Mouse (Mus musculus) gastrocnemius, postnatal 36 days (tissue): ENCODE results near the gene Epx. TPM values are rescaled to one million over a fixed set of nuclear protein-coding genes. Genes with fewer than 3 reads are reported as not detected.

Experiments
- DNase-seq, 2 experiments: peaks; one replicate each; pipeline ENCODE4 v3.0.0; 2022
- intact Hi-C: fragments of 180-260 bp; cut with DNase I; formaldehyde crosslinking; loops from one replicate; pipeline ENCODE4 v1.15.1; 2025
- total RNA-seq, 2 experiments: library from RNA; stranded (reverse); gene quantifications; 2 replicates each; pipeline ENCODE4 v1.2.3; 2021

Gene Epx
- total RNA-seq, 2 experiments from 2014 or later, result not detected

- intact Hi-C loops, result no loop called here
- no peak for DNase-seq
Observed at GRCm38 (mm10) chr11:87846968-87847600, 28.3 kb downstream of the Epx start.

- DNase-seq, result no peak
- intact Hi-C loops, result no loop called here
Observed at GRCm38 (mm10) chr11:87841436-87841835, 33.9 kb downstream of the Epx start.

GRCm38 (mm10) chr11:87840676-87841075, 34.7 kb downstream of the Epx start:
- no peak for DNase-seq
- intact Hi-C loops, result no loop called here

- intact Hi-C loops, result no loop called here
- no peak for DNase-seq
Observed at GRCm38 (mm10) chr11:87828239-87828900, 47.0 kb downstream of the Epx start, which contains the start of gene Lpo. Gene Lpo, minus strand, starts transcription at chr11:87828289.

GRCm38 (mm10) chr11:87821502-87821901, 53.8 kb downstream of the Epx start:
- intact Hi-C loops, result no loop called here
- DNase-seq, result no peak

GRCm38 (mm10) chr11:87817443-87817773, 57.9 kb downstream of the Epx start:
- DNase-seq, result no peak
- intact Hi-C loops, result no loop called here

- DNase-seq, result no peak
- intact Hi-C loops, result no loop called here
Observed at GRCm38 (mm10) chr11:87816707-87817442, 58.5 kb downstream of the Epx start.

- intact Hi-C loops, result no loop called here
- DNase-seq, result no peak
Observed at GRCm38 (mm10) chr11:87814831-87815230, 60.5 kb downstream of the Epx start.

Other genes with a start within 250 kb of the Epx start
- under 1 TPM; 0.15 to 0.38 TPM for gene Rnf43, start 212.8 kb downstream of the Epx start, total RNA-seq
- 10 to 100 TPM; 26.8 to 37.6 TPM for gene Supt4a, start 138.0 kb downstream of the Epx start, total RNA-seq
- under 1 TPM in 1 of 2 experiments, not detected in 1; 0.13 TPM for gene Tspoap1, start 115.0 kb downstream of the Epx start, total RNA-seq
- gene Mpo, start 82.0 kb downstream of the Epx start, total RNA-seq, result not detected
- not detected for gene Lpo, start 47.2 kb downstream of the Epx start, total RNA-seq
- gene Mks1, start 22.3 kb downstream of the Epx start, total RNA-seq, result 1 to 10 TPM; 1.3 to 1.8 TPM
- gene Olfr462, start 16.7 kb upstream of the Epx start, total RNA-seq, result not detected
- not detected for gene Olfr463, start 21.9 kb upstream of the Epx start, total RNA-seq
- not detected for gene Olfr464, start 45.4 kb upstream of the Epx start, total RNA-seq
- gene Dynll2, start 112.0 kb upstream of the Epx start, total RNA-seq, result 100 to 1,000 TPM; 157 to 161 TPM
- gene Srsf1, start 171.8 kb upstream of the Epx start, total RNA-seq, result 10 to 100 TPM; 54.4 to 60.2 TPM
- 10 to 100 TPM; 50.0 to 71.2 TPM for gene Vezf1, start 192.7 kb upstream of the Epx start, total RNA-seq
- 10 to 100 TPM; 80.3 to 96.9 TPM for gene Cuedc1, start 222.5 kb upstream of the Epx start, total RNA-seq